Mouse (Mus musculus): ENCODE data around the gene Usp50.

The Usp50 gene

DNA sequence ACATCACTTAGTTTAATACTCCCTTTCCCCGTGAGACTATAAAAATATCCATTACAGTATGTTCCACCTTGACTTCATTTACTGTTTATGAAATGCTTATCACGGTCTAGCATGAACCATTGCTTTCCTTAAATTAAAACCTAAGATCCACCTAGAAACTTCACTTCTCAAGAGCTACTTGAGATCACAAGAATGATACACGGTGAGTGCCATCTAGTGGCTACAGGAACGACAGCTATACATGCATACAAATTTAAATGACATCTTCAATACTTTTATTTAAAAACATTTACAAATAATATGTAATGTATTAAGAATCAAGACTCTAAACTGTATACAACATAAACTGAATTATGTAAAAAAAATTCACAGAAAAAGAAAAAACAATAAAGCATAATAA, 119.8 kb downstream of the Usp50 start:
- no peak for DNase-seq (ENCODE audit: low spot score)

Measured in urinary bladder, postnatal 14 days (tissue).